Comparison of ENCODE assay signal across 34 mouse cellular contexts in the genomic region with DNA sequence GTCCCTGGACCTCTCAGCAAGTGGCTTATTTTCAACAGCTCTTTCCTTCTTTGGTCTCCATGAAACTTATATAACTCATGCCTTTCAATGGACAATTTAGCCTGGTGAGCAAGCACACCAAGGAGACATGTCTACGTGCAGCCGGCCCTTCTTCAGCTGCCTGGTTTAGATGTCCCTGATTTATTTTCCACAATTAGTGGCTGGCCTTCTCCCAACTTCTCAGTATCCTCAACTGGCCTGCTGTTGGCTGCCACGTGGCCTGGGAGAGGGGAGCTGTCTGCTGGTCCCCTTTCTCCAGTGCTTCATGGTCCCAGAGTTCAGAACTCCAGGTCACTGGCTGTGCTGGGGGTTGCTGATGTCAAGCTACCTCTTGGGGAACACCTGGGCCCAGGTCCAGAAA. TPM values are rescaled to one million over a fixed set of nuclear protein-coding genes. Genes with fewer than 3 reads are reported as not detected.
DNase-seq lines count a peak whose midpoint lies in the region; ATAC-seq and TF ChIP-seq lines count a peak whose summit lies in the region.
"Had no signal": no experiment of that assay in that cellular context is flagged by ENCODE, and none has a peak within 500 bp of the region (broad histone marks: within the 10 kb centered on the region; RNA-seq: fewer than 3 reads in every experiment).

No protein-coding gene starts in this region.

- H3K36me3 ChIP-seq in kidney, embryonic 15.5 days: no peaks in the 10 kb centered on the region
- no peaks in the 10 kb centered on the region for H3K36me3 ChIP-seq in kidney, embryonic 14.5 days (ENCODE audit: control insufficient read depth, insufficient read depth, low read length)
- no peaks in the 10 kb centered on the region for H3K36me3 ChIP-seq in lung, embryonic 14.5 days (ENCODE audit: insufficient read depth)
- H3K36me3 ChIP-seq in stomach, embryonic 16.5 days (ENCODE audit: control insufficient read depth, insufficient read depth, low read length): no peaks in the 10 kb centered on the region
- H3K36me3 ChIP-seq: G1E; limb, embryonic 12.5 days; liver, embryonic 15.5 days; neural tube, embryonic 13.5 days had no signal

- H3K9me3 ChIP-seq in kidney, embryonic 15.5 days (replicated peaks): no peaks in the 10 kb centered on the region
- no peaks in the 10 kb centered on the region for H3K9me3 ChIP-seq in kidney, embryonic 14.5 days (ENCODE audit: control insufficient read depth, low read length)
- no peaks in the 10 kb centered on the region for H3K9me3 ChIP-seq in lung, embryonic 14.5 days (ENCODE audit: low read depth, low read length)
- no peaks in the 10 kb centered on the region for H3K9me3 ChIP-seq in stomach, embryonic 16.5 days (replicated peaks; ENCODE audit: control insufficient read depth, low read length)
- H3K9me3 ChIP-seq: forebrain, embryonic 13.5 days; G1E; limb, embryonic 12.5 days; liver, embryonic 15.5 days; neural tube, embryonic 13.5 days had no signal

- no peak for ATAC-seq in kidney, embryonic 15.5 days (replicated peaks; ENCODE audit: low FRiP score)
- ATAC-seq in kidney, embryonic 14.5 days (ENCODE audit: low FRiP score, low TSS enrichment): no peak
- ATAC-seq in lung, embryonic 14.5 days (ENCODE audit: insufficient read depth): no peak
- no peak for ATAC-seq in stomach, embryonic 16.5 days (ENCODE audit: insufficient read depth, low FRiP score)
- ATAC-seq: forebrain, embryonic 13.5 days; hindbrain, embryonic 16.5 days had no signal

- H3K4me2 ChIP-seq in kidney, embryonic 15.5 days: no peak overlapping the region
- no peak overlapping the region for H3K4me2 ChIP-seq in kidney, embryonic 14.5 days (replicated peaks; ENCODE audit: low read depth, low read length)
- H3K4me2 ChIP-seq in lung, embryonic 14.5 days: no peak overlapping the region
- no peak overlapping the region for H3K4me2 ChIP-seq in stomach, embryonic 16.5 days (ENCODE audit: low read depth, low read length)
- H3K4me2 ChIP-seq: forebrain, embryonic 13.5 days; heart, embryonic 11.5 days; limb, embryonic 12.5 days; liver, embryonic 15.5 days; midbrain, embryonic 11.5 days; neural tube, embryonic 13.5 days had no signal

- intact Hi-C loops in gastrocnemius, adult 2 months (cut with DNase I): no loop called here
- intact Hi-C loops in gastrocnemius, postnatal 14 days (cut with DNase I; ENCODE audit: low total_unique reads): no loop called here

- DNase-seq in gastrocnemius, adult 2 months: no peak
- DNase-seq in gastrocnemius, postnatal 14 days: no peak
- peak; percentile 69 for DNase-seq in lung, embryonic 14.5 days
- DNase-seq in lung, adult 2 months: no peak
- DNase-seq: adrenal gland, postnatal 10 days; cerebellum, adult 8-10 months; cerebellum, postnatal 25 days; kidney, adult 2 months; kidney, postnatal 36 days; layer of hippocampus, postnatal 36 days; lung, postnatal 36 days; thymus, postnatal 4 days had no signal

- no peak for TF ChIP-seq CTCF in gastrocnemius, adult 2 months (IDR thresholded peaks at IDR 0.05)
- TF ChIP-seq CTCF in lung, embryonic 14.5 days (IDR thresholded peaks at IDR 0.05; ENCODE audit: low read depth): no peak
- TF ChIP-seq CTCF in lung, adult 2 months (IDR thresholded peaks at IDR 0.05; ENCODE audit: insufficient read depth, low read length): no peak

- no peak for TF ChIP-seq POLR2A in lung, adult 2 months (IDR thresholded peaks at IDR 0.05; ENCODE audit: borderline replicate concordance, extremely low read depth, low read depth, low read length)

- 24% methylated on average over 3 of the region's 3 CpGs for WGBS in kidney, embryonic 15.5 days
- WGBS in kidney, embryonic 14.5 days: 24% methylated on average over 3 of the region's 3 CpGs
- 40% methylated on average over 3 of the region's 3 CpGs for WGBS in lung, embryonic 14.5 days
- WGBS in lung, adult 2 months: 61% methylated on average over 3 of the region's 3 CpGs
- 43% methylated on average over 3 of the region's 3 CpGs for WGBS in stomach, embryonic 16.5 days

- no peak overlapping the region for H3K9ac ChIP-seq in kidney, embryonic 15.5 days
- H3K9ac ChIP-seq in kidney, embryonic 14.5 days (ENCODE audit: low read depth, low read length): no peak overlapping the region
- H3K9ac ChIP-seq in lung, embryonic 14.5 days: no peak overlapping the region
- no peak overlapping the region for H3K9ac ChIP-seq in stomach, embryonic 16.5 days (ENCODE audit: low read length)
- H3K9ac ChIP-seq: forebrain, embryonic 13.5 days; limb, embryonic 12.5 days; liver, embryonic 15.5 days; neural tube, embryonic 13.5 days had no signal

- H3K4me3 ChIP-seq in gastrocnemius, adult 2 months: no peak overlapping the region
- no peak overlapping the region for H3K4me3 ChIP-seq in kidney, embryonic 15.5 days (replicated peaks)
- H3K4me3 ChIP-seq in kidney, embryonic 14.5 days (ENCODE audit: low read length): no peak overlapping the region
- H3K4me3 ChIP-seq in lung, embryonic 14.5 days (ENCODE audit: low read depth, low read length): no peak overlapping the region
- no peak overlapping the region for H3K4me3 ChIP-seq in lung, adult 2 months (replicated peaks; ENCODE audit: extremely low read depth, low read depth, low read length)
- H3K4me3 ChIP-seq in stomach, embryonic 16.5 days (replicated peaks; ENCODE audit: low read length): no peak overlapping the region
- H3K4me3 ChIP-seq: forebrain, embryonic 13.5 days; limb, embryonic 12.5 days; liver, embryonic 15.5 days; neural tube, embryonic 13.5 days had no signal

- H3K4me1 ChIP-seq in kidney, embryonic 15.5 days: peaks cover 52% of the 10 kb centered on the region
- H3K4me1 ChIP-seq in kidney, embryonic 14.5 days (ENCODE audit: control insufficient read depth, insufficient read depth, low read length): peaks cover 17% of the 10 kb centered on the region; the same call in 1 of the 2 replicates
- H3K4me1 ChIP-seq in lung, embryonic 14.5 days (ENCODE audit: insufficient read depth): peaks cover 15% of the 10 kb centered on the region
- peaks cover 8% of the 10 kb centered on the region for H3K4me1 ChIP-seq in lung, adult 2 months (ENCODE audit: control insufficient read depth, insufficient read depth, low read length)
- peaks cover 23% of the 10 kb centered on the region for H3K4me1 ChIP-seq in stomach, embryonic 16.5 days (ENCODE audit: control insufficient read depth, insufficient read depth, low read length)

- H3K27me3 ChIP-seq in kidney, embryonic 15.5 days: no peaks in the 10 kb centered on the region
- no peaks in the 10 kb centered on the region for H3K27me3 ChIP-seq in kidney, embryonic 14.5 days (ENCODE audit: control insufficient read depth, insufficient read depth, low read length)
- no peaks in the 10 kb centered on the region for H3K27me3 ChIP-seq in lung, embryonic 14.5 days (ENCODE audit: insufficient read depth, low read length)
- no peaks in the 10 kb centered on the region for H3K27me3 ChIP-seq in stomach, embryonic 16.5 days (ENCODE audit: control insufficient read depth, insufficient read depth, low read length)
- H3K27me3 ChIP-seq: forebrain, embryonic 13.5 days; limb, embryonic 12.5 days; neural tube, embryonic 13.5 days had no signal

- H3K27ac ChIP-seq in gastrocnemius, adult 2 months: peak overlapping the region; percentile 51
- peak overlapping the region; percentile 42 for H3K27ac ChIP-seq in kidney, embryonic 15.5 days
- no peak overlapping the region for H3K27ac ChIP-seq in kidney, embryonic 14.5 days (ENCODE audit: low read depth, low read length)
- no peak overlapping the region for H3K27ac ChIP-seq in lung, embryonic 14.5 days (ENCODE audit: low read depth)
- H3K27ac ChIP-seq in stomach, embryonic 16.5 days (ENCODE audit: low read length): peak overlapping the region; percentile 32; the same call in 1 of the 2 replicates
- H3K27ac ChIP-seq: forebrain, embryonic 13.5 days; limb, embryonic 12.5 days; liver, embryonic 15.5 days; neural tube, embryonic 13.5 days had no signal

RNA-seq across cellular contexts. Expression of a gene that starts 28.3 kb away (rescaled TPM):
- under 1 TPM in 1 of 2 experiments, not detected in 1; 0.50 TPM for total RNA-seq in gastrocnemius, adult 2 months (2021)
- total RNA-seq in gastrocnemius, postnatal 14 days (2021): not detected
- polyA plus RNA-seq in kidney, embryonic 15.5 days (2015; fragmentation: Nextera tagmentation; extraction: Ambion mirVana): 0.68 TPM in 1 of 2 replicates, not detected in the other
- 0.62 TPM in 1 of 2 replicates, not detected in the other for polyA plus RNA-seq in kidney, embryonic 14.5 days (2014; fragmentation: Nextera tagmentation; extraction: Ambion mirVana)
- not detected in 2 replicates for polyA plus RNA-seq in lung, embryonic 14.5 days (2014; fragmentation: Nextera tagmentation; extraction: Ambion mirVana)
- not detected in 2 replicates for polyA plus RNA-seq in lung, adult 2 months (2012; rRNA removed)
- polyA plus RNA-seq in stomach, embryonic 16.5 days (2015; fragmentation: Nextera tagmentation; extraction: Ambion mirVana): not detected in 2 replicates
- total RNA-seq: adrenal gland, postnatal 10 days; gastrocnemius, adult 18-20 months; gastrocnemius, postnatal 4 days; layer of hippocampus, adult 8-10 months; layer of hippocampus, postnatal 36 days; left cerebral cortex, postnatal 10 days; liver, adult 2 months; megakaryocyte, adult 5-6 weeks; midbrain, postnatal 0 days had no signal
- polyA plus RNA-seq: embryonic facial prominence, embryonic 11.5 days; intestine, embryonic 14.5 days; kidney, adult 2 months; limb, embryonic 12.5 days; liver, adult 2 months; liver, embryonic 15.5 days; lung, embryonic 16.5 days; neural tube, embryonic 13.5 days; thymus, postnatal 0 days had no signal

Comparison
In these comparisons a context has a peak if more than half of its experiments do, and no peak if none do; other contexts are left out.
1. H3K27ac ChIP-seq: peak in gastrocnemius, adult 2 months (single experiment), kidney, embryonic 15.5 days (single experiment) and stomach, embryonic 16.5 days (single experiment); none in kidney, embryonic 14.5 days (single experiment) and lung, embryonic 14.5 days (single experiment).